ENCODE assay signal across 8 mouse cellular contexts in genomic region chr12:72085329-72086165, GRCm38 (mm10). TPM values are rescaled to one million over a fixed set of nuclear protein-coding genes. Genes with fewer than 3 reads are reported as not detected.
DNase-seq lines count a peak whose midpoint lies in the region; ATAC-seq lines count a peak whose summit lies in the region.

Gene L3hypdh, minus strand, starts transcription at chr12:72085439.
Gene Jkamp, plus strand, starts transcription at chr12:72085589.

- peak; percentile 100 for DNase-seq in adrenal gland, adult (ENCODE audit: inconsistent age in 2 of 2, low spot score in 1 of 2)
- peak; percentile 100 for DNase-seq in embryo, embryonic 10.5 days (ENCODE audit: low spot score)
- DNase-seq in gastrocnemius, postnatal 14 days: peak; percentile 100
- DNase-seq in left cerebral cortex, postnatal 10 days (ENCODE audit: extremely low spot score in 1 of 2, low spot score in 2 of 2): peak; percentile 98 to 100
- DNase-seq in right cerebral cortex, postnatal 25 days: peak; percentile 96
- peak; percentile 100 for DNase-seq in urinary bladder, postnatal 4 days (ENCODE audit: low spot score in 2 of 2)

- peak; percentile 93 for ATAC-seq in inflammation-experienced regulatory T-cells, adult 6 months
- ATAC-seq in megakaryocyte-erythroid progenitor cell, adult 5-6 weeks (replicated peaks; ENCODE audit: low FRiP score, low TSS enrichment, poor library complexity, severe bottlenecking): peak; percentile 94

- intact Hi-C loops in gastrocnemius, postnatal 14 days (cut with DNase I; ENCODE audit: low total_unique reads): no loop called here
- intact Hi-C loops in left cerebral cortex, postnatal 10 days (cut with DNase I): no loop called here

RNA-seq across cellular contexts. Expression of gene L3hypdh, which starts in this region (rescaled TPM):
- total RNA-seq in gastrocnemius, postnatal 14 days (2021): 1 to 10 TPM; 2.7 to 3.1 TPM
- under 1 TPM in 2 of 3 experiments, not detected in 1; 0.17 to 0.30 TPM for polyA plus RNA-seq in inflammation-experienced regulatory T-cells, adult 6 months (2017; shearing (Covaris generic))
- total RNA-seq in left cerebral cortex, postnatal 10 days (2021): 1 to 10 TPM; 3.4 to 3.8 TPM
- not detected in 2 replicates for total RNA-seq in megakaryocyte-erythroid progenitor cell, adult 5-6 weeks (2014; fragmentation: Nextera tagmentation)
- 0.80 TPM in 1 of 2 replicates, not detected in the other for total RNA-seq in megakaryocyte-erythroid progenitor cell, adult 5-6 weeks (2017)

RNA-seq across cellular contexts. Expression of gene Jkamp, which starts in this region (rescaled TPM):
- total RNA-seq in gastrocnemius, postnatal 14 days (2021): 10 to 100 TPM; 14.9 to 16.2 TPM
- 10 to 100 TPM; 28.6 to 39.8 (median 32.8) TPM for polyA plus RNA-seq in inflammation-experienced regulatory T-cells, adult 6 months (2017; shearing (Covaris generic))
- total RNA-seq in left cerebral cortex, postnatal 10 days (2021): 10 to 100 TPM; 51.3 to 56.0 TPM
- total RNA-seq in megakaryocyte-erythroid progenitor cell, adult 5-6 weeks (2014; fragmentation: Nextera tagmentation): 21.2 and 25.1 TPM in 2 replicates
- total RNA-seq in megakaryocyte-erythroid progenitor cell, adult 5-6 weeks (2017): 10.9 and 18.4 TPM in 2 replicates

Comparison
In these comparisons a context has a peak if more than half of its experiments do, and no peak if none do; other contexts are left out.
1. Peak in every context shown above with its lines: DNase-seq and ATAC-seq.